Mouse (Mus musculus): Measurements from ENCODE around the gene Lpxn. TPM values are rescaled to one million over a fixed set of nuclear protein-coding genes. Genes with fewer than 3 reads are reported as not detected.

Gene Lpxn
- 3.0 and 3.6 TPM in 2 replicates for polyA plus RNA-seq (2015; fragmentation: Nextera tagmentation; extraction: Ambion mirVana)

GRCm38 (mm10) chr19:12795511-12796327 is at the start of gene Lpxn, which contains the start of gene Zfp91:
Gene Lpxn (plus strand): TSS chr19:12796193.
Gene Zfp91 (minus strand): TSS chr19:12796126.

GRCm38 (mm10) chr19:12765308-12765707 is 30.7 kb upstream of the Lpxn start, which contains the start of gene Cntf:
Gene Cntf (minus strand): TSS chr19:12765632.

GRCm38 (mm10) chr19:12846382-12846781 is 50.4 kb downstream of the Lpxn start, which contains the start of gene Gm5244:
Gene Gm5244 (plus strand): TSS chr19:12846682.

GRCm38 (mm10) chr19:12856983-12857382 is 61.0 kb downstream of the Lpxn start, which contains the start of gene Olfr1444:
Gene Olfr1444 (plus strand): TSS chr19:12857283.

Other genes starting within 250 kb of the Lpxn start
- gene Gm4952, start 196.2 kb upstream of the Lpxn start, polyA plus RNA-seq (2015; fragmentation: Nextera tagmentation; extraction: Ambion mirVana) = 0.37 TPM in 1 of 2 replicates, not detected in the other
- not detected in 2 replicates for gene Glyat, start 162.9 kb upstream of the Lpxn start, polyA plus RNA-seq (2015; fragmentation: Nextera tagmentation; extraction: Ambion mirVana)
- not detected in 2 replicates for gene Olfr1442, start 125.8 kb upstream of the Lpxn start, polyA plus RNA-seq (2015; fragmentation: Nextera tagmentation; extraction: Ambion mirVana)
- gene Olfr1443, start 118.1 kb upstream of the Lpxn start, polyA plus RNA-seq (2015; fragmentation: Nextera tagmentation; extraction: Ambion mirVana) = not detected in 2 replicates
- not detected in 2 replicates for gene Keg1, start 100.4 kb upstream of the Lpxn start, polyA plus RNA-seq (2015; fragmentation: Nextera tagmentation; extraction: Ambion mirVana)
- gene Cntf, start 30.6 kb upstream of the Lpxn start, polyA plus RNA-seq (2015; fragmentation: Nextera tagmentation; extraction: Ambion mirVana) = 0.16 and 0.63 TPM in 2 replicates
- gene Zfp91, start 67 bp upstream of the Lpxn start, polyA plus RNA-seq (2015; fragmentation: Nextera tagmentation; extraction: Ambion mirVana) = 10.3 and 11.7 TPM in 2 replicates
- gene Gm5244, start 50.5 kb downstream of the Lpxn start, polyA plus RNA-seq (2015; fragmentation: Nextera tagmentation; extraction: Ambion mirVana) = not detected in 2 replicates
- not detected in 2 replicates for gene Olfr1444, start 61.1 kb downstream of the Lpxn start, polyA plus RNA-seq (2015; fragmentation: Nextera tagmentation; extraction: Ambion mirVana)
- gene Olfr1445, start 87.7 kb downstream of the Lpxn start, polyA plus RNA-seq (2015; fragmentation: Nextera tagmentation; extraction: Ambion mirVana) = not detected in 2 replicates
- gene Olfr1446, start 97.3 kb downstream of the Lpxn start, polyA plus RNA-seq (2015; fragmentation: Nextera tagmentation; extraction: Ambion mirVana) = not detected in 2 replicates
- gene Olfr1447, start 107.5 kb downstream of the Lpxn start, polyA plus RNA-seq (2015; fragmentation: Nextera tagmentation; extraction: Ambion mirVana) = not detected in 2 replicates
- not detected in 2 replicates for gene Olfr1448, start 128.2 kb downstream of the Lpxn start, polyA plus RNA-seq (2015; fragmentation: Nextera tagmentation; extraction: Ambion mirVana)
- gene Olfr1449, start 134.6 kb downstream of the Lpxn start, polyA plus RNA-seq (2015; fragmentation: Nextera tagmentation; extraction: Ambion mirVana) = not detected in 2 replicates
- not detected in 2 replicates for gene Olfr1450, start 154.1 kb downstream of the Lpxn start, polyA plus RNA-seq (2015; fragmentation: Nextera tagmentation; extraction: Ambion mirVana)
- gene Olfr1451, start 198.8 kb downstream of the Lpxn start, polyA plus RNA-seq (2015; fragmentation: Nextera tagmentation; extraction: Ambion mirVana) = not detected in 2 replicates
- not detected in 2 replicates for gene Olfr1453, start 232.1 kb downstream of the Lpxn start, polyA plus RNA-seq (2015; fragmentation: Nextera tagmentation; extraction: Ambion mirVana)

Measured in skeletal muscle tissue, postnatal 0 days (tissue).